Mouse (Mus musculus) kidney, embryonic 16.5 days (tissue): ENCODE measurements around the gene Zranb2. TPM values are rescaled to one million over a fixed set of nuclear protein-coding genes. Genes with fewer than 3 reads are reported as not detected.

Source experiments
- ATAC-seq: fragments of 200-750 bp; cut with Nextera tagmentation; 2 replicates; pipeline ENCODE4 v1.8.0; 2017; ENCODE audit warnings: moderate TSS enrichment; ENCODE audit not compliant: low FRiP score, low TSS enrichment
- H3K27ac ChIP-seq: fragments of 300-500 bp; sonication (generic); 2 replicates; pipeline ENCODE4 v1.5.1; 2014; ENCODE audit warnings: low read length
- H3K27me3 ChIP-seq: fragments of 300-500 bp; sonication (generic); 2 replicates; pipeline ENCODE4 v1.6.1; 2014; ENCODE audit warnings: low read length, control low read depth, mixed read lengths; ENCODE audit not compliant: insufficient read depth
- H3K36me3 ChIP-seq: fragments of 300-500 bp; sonication (generic); 2 replicates; pipeline ENCODE4 v1.6.1; 2014; ENCODE audit warnings: low read length, control low read depth, mixed read lengths; ENCODE audit not compliant: insufficient read depth
- H3K4me1 ChIP-seq: fragments of 300-500 bp; sonication (generic); 2 replicates; pipeline ENCODE4 v1.6.1; 2014; ENCODE audit warnings: low read length, control low read depth, mixed read lengths; ENCODE audit not compliant: insufficient read depth
- H3K4me2 ChIP-seq: fragments of 300-500 bp; sonication (generic); replicated peaks from 2 replicates; pipeline ENCODE4 v1.6.1; 2014; ENCODE audit warnings: low read depth, low read length
- H3K4me3 ChIP-seq: fragments of 300-500 bp; sonication (generic); 2 replicates; pipeline ENCODE4 v1.5.1; 2014; ENCODE audit warnings: mild to moderate bottlenecking, low read length
- H3K9ac ChIP-seq: fragments of 300-500 bp; sonication (generic); replicated peaks from 2 replicates; pipeline ENCODE4 v1.6.1; 2014; ENCODE audit warnings: low read length
- H3K9me3 ChIP-seq: fragments of 300-500 bp; sonication (generic); 2 replicates; pipeline ENCODE4 v1.6.1; 2016; ENCODE audit warnings: low read length, control low read depth
- WGBS: fragments of 180-500 bp; shearing (Covaris S2); extraction: QIAGEN DNeasy Blood & Tissue Kit; methylation state at CpG from one replicate; pipeline ENCODE4 v1.1.7; 2014; 5-methylcytosine and 5-hydroxymethylcytosine counted together
- polyA plus RNA-seq: library from polyadenylated mRNA; unstranded; fragments of >200 nt; fragmentation: Nextera tagmentation; extraction: Ambion mirVana; gene quantifications from 2 replicates; pipeline ENCODE4 v1.2.1, GENCODE M21; 2015

Zranb2 gene
- polyA plus RNA-seq, 1 experiment from 2014 or later = 88.5 TPM

- H3K4me1 ChIP-seq = 0 out of 2 replicates have a peak, but pooled peaks cover 3% of the 10 kb centered on the region
- no peaks in the 10 kb centered on the region for H3K27me3 ChIP-seq
- H3K9ac ChIP-seq = no peak overlapping the region
- no peak overlapping the region for H3K4me3 ChIP-seq
- 80% methylated on average over 1 of the region's 1 CpGs for WGBS
- no peak overlapping the region for H3K4me2 ChIP-seq
- H3K9me3 ChIP-seq = no peaks in the 10 kb centered on the region
- no peak for ATAC-seq
- no peaks in the 10 kb centered on the region for H3K36me3 ChIP-seq
- no peak overlapping the region for H3K27ac ChIP-seq
Observed at GRCm38 (mm10) chr3:157576343-157576722, 42.4 kb downstream of the Zranb2 start.

DNA sequence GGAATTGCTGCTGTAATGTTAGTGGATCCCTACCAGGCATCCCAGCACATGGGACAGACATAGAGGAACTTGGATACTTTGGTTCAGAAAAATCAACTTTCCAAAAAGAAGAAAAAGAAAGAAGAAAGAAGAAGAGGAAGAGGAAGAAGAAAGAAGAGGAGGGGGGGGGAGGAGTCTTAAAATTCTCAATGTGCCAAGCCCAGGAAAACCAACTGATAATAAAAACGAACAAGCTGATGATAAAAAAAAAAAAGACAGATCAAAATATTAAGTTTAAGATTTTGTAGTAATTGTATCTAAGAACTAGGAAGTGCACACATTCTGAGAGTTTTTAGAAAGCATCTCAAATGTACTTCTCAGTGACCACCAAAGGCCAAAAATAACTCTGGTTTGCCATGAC, 42.9 kb downstream of the Zranb2 start:
- Histone ChIP-seq H3K4me3 (no peak overlapping the region), H3K27ac (no peak overlapping the region), H3K4me1 (0 out of 2 replicates have a peak, but pooled peaks cover 3% of the 10 kb centered on the region), H3K9ac (no peak overlapping the region), H3K36me3 (no peaks in the 10 kb centered on the region), H3K27me3 (no peaks in the 10 kb centered on the region), H3K4me2 (no peak overlapping the region), H3K9me3 (no peaks in the 10 kb centered on the region)
- ATAC-seq = no peak
- 88% methylated on average over 1 of the region's 1 CpGs for WGBS

GRCm38 (mm10) chr3:157578469-157579170, 44.7 kb downstream of the Zranb2 start:
- ATAC-seq = no peak
- H3K27me3 ChIP-seq = no peaks in the 10 kb centered on the region
- H3K9me3 ChIP-seq = no peaks in the 10 kb centered on the region
- no peak overlapping the region for H3K27ac ChIP-seq
- no peak overlapping the region for H3K9ac ChIP-seq
- no peaks in the 10 kb centered on the region for H3K36me3 ChIP-seq
- 0 out of 2 replicates have a peak, but pooled peaks cover 3% of the 10 kb centered on the region for H3K4me1 ChIP-seq
- 88% methylated on average over 5 of the region's 5 CpGs for whole genome bisulfite sequencing
- no peak overlapping the region for H3K4me2 ChIP-seq
- H3K4me3 ChIP-seq = no peak overlapping the region

DNA sequence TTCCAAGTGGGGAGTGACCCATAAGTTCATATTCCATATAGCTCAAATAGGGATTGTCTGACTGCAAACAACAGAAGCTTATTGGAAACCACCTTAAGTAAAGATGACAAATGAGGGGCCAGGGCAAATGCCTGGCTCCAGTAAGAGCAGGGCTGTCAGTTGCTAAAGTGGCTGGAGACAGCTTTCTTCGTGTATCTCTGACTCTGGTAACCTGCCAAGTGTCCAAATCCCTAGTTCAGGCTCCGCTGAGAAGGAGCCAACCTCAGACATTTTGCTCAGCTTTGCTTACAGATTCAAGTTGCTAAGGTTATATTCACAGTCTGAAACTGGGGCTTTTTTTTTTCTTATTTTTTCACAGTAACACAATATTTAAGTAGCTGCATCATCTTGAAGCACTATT, 45.4 kb downstream of the Zranb2 start:
- Histone ChIP-seq H3K27ac (no peak overlapping the region), H3K9ac (no peak overlapping the region)

GRCm38 (mm10) chr3:157580299-157580698, 46.3 kb downstream of the Zranb2 start:
- H3K27me3 ChIP-seq = no peaks in the 10 kb centered on the region
- 0 out of 2 replicates have a peak, but pooled peaks cover 3% of the 10 kb centered on the region for H3K4me1 ChIP-seq
- H3K4me2 ChIP-seq = no peak overlapping the region
- no peaks in the 10 kb centered on the region for H3K36me3 ChIP-seq
- 63% methylated on average over 4 of the region's 4 CpGs for WGBS
- no peak overlapping the region for H3K9ac ChIP-seq
- H3K27ac ChIP-seq = no peak overlapping the region
- no peaks in the 10 kb centered on the region for H3K9me3 ChIP-seq
- no peak for ATAC-seq
- no peak overlapping the region for H3K4me3 ChIP-seq

More for the DNA sequence above, 45.4 kb downstream of the Zranb2 start:
- H3K4me2 ChIP-seq = no peak overlapping the region
- H3K9me3 ChIP-seq = no peaks in the 10 kb centered on the region
- 0 out of 2 replicates have a peak, but pooled peaks cover 3% of the 10 kb centered on the region for H3K4me1 ChIP-seq
- H3K4me3 ChIP-seq = no peak overlapping the region
- no peak for ATAC-seq
- WGBS = 63% methylated on average over 2 of the region's 2 CpGs
- H3K27me3 ChIP-seq = no peaks in the 10 kb centered on the region
- H3K36me3 ChIP-seq = no peaks in the 10 kb centered on the region

DNA sequence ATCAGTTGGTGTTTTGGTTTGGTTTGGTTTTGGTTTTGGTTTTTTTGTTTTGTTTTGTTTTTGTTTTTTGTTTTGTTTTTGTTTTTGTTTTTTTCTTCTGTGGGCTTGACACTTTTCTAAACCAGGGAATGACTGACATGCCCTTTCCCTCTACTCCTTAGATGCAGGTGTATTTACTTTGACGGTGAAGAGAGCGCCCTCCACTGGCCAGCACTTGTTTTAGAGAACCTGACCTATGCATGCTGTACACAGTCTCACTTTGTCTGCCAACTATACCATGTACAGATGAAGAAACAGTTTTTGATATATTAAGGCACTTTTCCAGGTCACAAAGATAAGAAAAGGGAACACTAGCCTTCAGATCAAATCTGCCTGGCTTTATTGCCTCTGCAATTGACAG, 47.8 kb downstream of the Zranb2 start:
- 28% methylated on average over 2 of the region's 2 CpGs for WGBS
- H3K4me2 ChIP-seq = no peak overlapping the region
- no peak for ATAC-seq
- no peaks in the 10 kb centered on the region for H3K9me3 ChIP-seq
- no peaks in the 10 kb centered on the region for H3K27me3 ChIP-seq
- no peak overlapping the region for H3K9ac ChIP-seq
- no peak overlapping the region for H3K4me3 ChIP-seq
- no peaks in the 10 kb centered on the region for H3K4me1 ChIP-seq
- no peak overlapping the region for H3K27ac ChIP-seq
- no peaks in the 10 kb centered on the region for H3K36me3 ChIP-seq

DNA sequence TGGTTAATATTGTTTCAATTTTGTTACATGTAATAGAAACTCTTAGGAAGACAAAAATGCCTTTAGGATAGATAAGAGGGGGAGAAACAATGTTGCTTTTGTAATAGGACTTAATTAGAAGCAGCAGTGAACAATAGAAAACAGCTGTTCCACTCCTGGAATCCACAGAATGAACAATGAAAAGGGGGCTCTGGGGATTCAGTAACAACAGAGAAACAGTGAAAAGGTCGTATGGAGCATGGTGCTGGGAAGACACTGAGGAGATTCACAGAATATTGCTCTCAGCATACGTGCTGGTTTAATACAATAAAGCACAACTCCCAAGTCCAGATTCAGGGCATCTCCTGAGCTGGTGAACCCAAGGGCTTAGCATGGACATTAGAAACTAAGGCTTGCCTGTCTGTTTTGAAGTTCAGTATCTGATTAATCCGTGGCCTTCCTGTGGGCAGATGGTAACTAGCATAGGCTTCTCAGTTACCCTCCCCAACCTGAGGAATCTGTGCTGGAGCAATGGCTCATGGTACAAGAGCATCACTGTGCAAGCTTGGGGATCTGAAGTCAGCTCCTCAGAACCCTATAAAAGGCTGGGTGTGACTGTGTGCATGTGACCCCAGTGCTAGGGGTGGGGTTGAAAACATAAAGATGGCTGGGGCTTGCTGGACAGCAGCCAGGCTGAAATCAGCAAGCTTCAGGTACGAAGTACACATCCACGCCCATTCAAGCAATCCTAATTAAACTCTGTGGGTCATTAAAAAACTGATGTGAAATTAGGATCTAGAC, 48.9 kb downstream of the Zranb2 start:
- no peaks in the 10 kb centered on the region; the same call in 1 of the 2 replicates for H3K9me3 ChIP-seq
- WGBS = 43% methylated on average over 5 of the region's 5 CpGs
- no peak overlapping the region for H3K4me2 ChIP-seq
- H3K4me3 ChIP-seq = no peak overlapping the region
- H3K36me3 ChIP-seq = no peaks in the 10 kb centered on the region
- no peaks in the 10 kb centered on the region for H3K27me3 ChIP-seq
- no peak for ATAC-seq
- no peak overlapping the region for H3K27ac ChIP-seq
- H3K9ac ChIP-seq = no peak overlapping the region
- H3K4me1 ChIP-seq = no peaks in the 10 kb centered on the region

- H3K4me2 ChIP-seq = no peak overlapping the region
Observed at GRCm38 (mm10) chr3:157597837-157598379, 63.9 kb downstream of the Zranb2 start.

More at GRCm38 (mm10) chr3:157597837-157598379, 63.9 kb downstream of the Zranb2 start:
- ATAC-seq = no peak
- H3K9me3 ChIP-seq = no peaks in the 10 kb centered on the region
- no peak overlapping the region for H3K4me3 ChIP-seq
- no peaks in the 10 kb centered on the region for H3K36me3 ChIP-seq
- H3K9ac ChIP-seq = no peak overlapping the region
- H3K27me3 ChIP-seq = no peaks in the 10 kb centered on the region
- no peak overlapping the region for H3K27ac ChIP-seq
- 80% methylated on average over 7 of the region's 7 CpGs for WGBS
- H3K4me1 ChIP-seq = no peaks in the 10 kb centered on the region
